Mouse (Mus musculus) macrophage (primary cell): Measurements from ENCODE around the gene Sh2d3c. TPM values are rescaled to one million over a fixed set of nuclear protein-coding genes. Genes with fewer than 3 reads are reported as not detected.

Source experiments
- H3K27ac ChIP-seq: fragments of 350-480 bp; formaldehyde crosslinking; 2 replicates; pipeline ENCODE4 v1.9.0; 2021
- H3K36me3 ChIP-seq: fragments of 350-480 bp; formaldehyde crosslinking; 2 replicates; pipeline ENCODE4 v1.9.0; 2021; ENCODE audit errors: inconsistent target
- H3K4me3 ChIP-seq: fragments of 350-480 bp; formaldehyde crosslinking; 2 replicates; pipeline ENCODE4 v1.9.0; 2021; ENCODE audit errors: inconsistent target
- H3K79me2 ChIP-seq: fragments of 350-480 bp; formaldehyde crosslinking; 2 replicates; pipeline ENCODE4 v1.9.0; 2021; ENCODE audit errors: inconsistent target
- WGBS: methylation state at CpG from one replicate; pipeline ENCODE4 v1.1.7; 2026; ENCODE audit warnings: inconsistent platforms; ENCODE audit not compliant: missing documents; 5-methylcytosine and 5-hydroxymethylcytosine counted together
- polyA plus RNA-seq: library from polyadenylated mRNA; stranded (reverse); fragments of 250-400 nt; gene quantifications from 3 replicates; pipeline ENCODE4 v1.2.4, GENCODE M21; 2018; ENCODE audit warnings: inconsistent platforms

The Sh2d3c gene
- polyA plus RNA-seq, 1 experiment from 2014 or later = 9.3 TPM

DNA sequence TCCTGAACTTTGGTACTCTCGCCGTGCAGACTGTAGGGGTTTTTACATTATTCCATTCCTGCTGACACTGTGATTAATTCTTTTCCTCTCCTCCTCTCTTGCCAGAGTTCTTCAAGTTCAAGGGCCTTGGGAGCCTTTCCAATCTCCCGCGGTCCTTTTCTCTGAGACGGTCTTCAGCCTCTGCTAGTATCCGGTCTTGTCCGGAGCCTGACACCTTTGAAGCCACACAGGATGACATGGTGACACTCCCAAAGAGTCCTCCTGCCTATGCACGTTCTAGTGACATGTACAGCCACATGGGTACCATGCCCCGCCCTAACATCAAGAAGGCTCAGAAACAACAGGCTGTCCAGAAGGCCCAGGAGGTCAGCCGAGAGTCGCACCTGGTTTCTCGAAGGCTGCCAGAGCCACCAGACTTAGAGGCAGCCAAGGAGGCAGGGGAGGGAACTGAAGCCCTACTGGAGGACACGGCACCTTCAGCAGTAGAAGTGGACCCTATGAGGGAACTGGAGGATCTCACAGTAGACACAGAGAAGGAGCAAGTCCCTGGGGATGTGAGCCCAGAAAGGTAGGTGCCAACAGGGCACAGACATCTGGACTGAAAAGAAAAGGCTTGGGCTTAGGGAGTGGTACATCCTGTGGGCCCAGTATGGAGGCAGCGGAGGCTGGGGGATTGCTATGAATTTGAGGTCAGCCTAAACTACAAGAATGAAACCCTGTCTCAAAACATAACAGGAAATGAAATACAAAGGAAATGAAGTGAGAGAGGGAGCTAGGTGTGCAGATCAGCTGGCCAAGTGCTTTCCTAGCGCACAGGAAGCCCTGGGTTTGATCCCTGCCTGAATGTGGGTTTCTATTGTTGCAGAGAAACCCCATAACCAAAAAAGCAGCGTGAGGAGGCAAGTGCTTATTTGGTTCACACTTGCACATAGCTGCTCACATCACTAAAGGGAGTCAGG lies 4.3 kb downstream of the Sh2d3c start:
- WGBS = 92% methylated on average over 16 of the region's 16 CpGs
- Histone ChIP-seq H3K27ac (no peak overlapping the region), H3K79me2 (peaks cover 73% of the 10 kb centered on the region), H3K36me3 (peaks cover 9% of the 10 kb centered on the region; the same call in 1 of the 2 replicates), H3K4me3 (no peak overlapping the region)

GRCm38 (mm10) chr2:32727435-32727834 lies 6.6 kb downstream of the Sh2d3c start:
- Histone ChIP-seq H3K27ac (peak overlapping the region; percentile 10; the same call in 1 of the 2 replicates), H3K79me2 (peaks cover 51% of the 10 kb centered on the region), H3K4me3 (peak overlapping the region; percentile 24), H3K36me3 (peaks cover 9% of the 10 kb centered on the region; the same call in 1 of the 2 replicates)
- WGBS = 9% methylated on average over 16 of the region's 16 CpGs

GRCm38 (mm10) chr2:32728463-32728862 lies 7.6 kb downstream of the Sh2d3c start:
- WGBS = 72% methylated on average over 6 of the region's 7 CpGs
- Histone ChIP-seq H3K4me3 (no peak overlapping the region), H3K27ac (no peak overlapping the region), H3K79me2 (peaks cover 41% of the 10 kb centered on the region), H3K36me3 (peaks cover 9% of the 10 kb centered on the region; the same call in 1 of the 2 replicates)

GRCm38 (mm10) chr2:32729547-32729946 lies 8.7 kb downstream of the Sh2d3c start:
- 95% methylated on average over 4 of the region's 4 CpGs for WGBS
- H3K79me2 ChIP-seq = peaks cover 30% of the 10 kb centered on the region; the same call in 1 of the 2 replicates
- no peak overlapping the region for H3K27ac ChIP-seq
- H3K4me3 ChIP-seq = no peak overlapping the region
- peaks cover 9% of the 10 kb centered on the region; the same call in 1 of the 2 replicates for H3K36me3 ChIP-seq

- peaks cover 20% of the 10 kb centered on the region; the same call in 1 of the 2 replicates for H3K79me2 ChIP-seq
- no peaks in the 10 kb centered on the region for H3K36me3 ChIP-seq
- no peak overlapping the region for H3K27ac ChIP-seq
- WGBS = 91% methylated on average over 11 of the region's 11 CpGs
- no peak overlapping the region for H3K4me3 ChIP-seq
Measured at GRCm38 (mm10) chr2:32730854-32731253, 10.0 kb downstream of the Sh2d3c start.

- peaks cover 14% of the 10 kb centered on the region; the same call in 1 of the 2 replicates for H3K79me2 ChIP-seq
- H3K27ac ChIP-seq = no peak overlapping the region
- no peaks in the 10 kb centered on the region for H3K36me3 ChIP-seq
- H3K4me3 ChIP-seq = no peak overlapping the region
- WGBS = 98% methylated on average over 4 of the region's 4 CpGs
Measured at GRCm38 (mm10) chr2:32731911-32732310, 11.1 kb downstream of the Sh2d3c start.

DNA sequence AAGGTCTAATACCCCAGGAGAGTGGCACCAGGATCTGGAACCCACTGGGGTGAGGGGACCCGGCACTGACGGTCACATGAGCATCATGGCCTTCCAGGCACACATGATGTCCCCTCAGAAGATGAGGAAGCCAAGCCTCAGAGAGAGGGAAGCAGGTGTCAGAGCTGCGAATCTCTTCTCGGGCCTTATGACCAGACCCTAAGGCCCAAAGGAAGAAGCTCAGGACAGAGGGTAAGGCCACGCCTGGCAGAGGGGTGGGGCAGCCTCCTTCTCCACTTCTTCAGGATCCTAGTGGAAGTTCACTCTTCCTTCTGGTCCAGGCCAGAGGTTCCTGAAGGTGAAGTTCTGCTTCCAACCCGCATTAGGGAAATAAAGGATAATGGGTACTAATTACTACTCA lies 11.8 kb downstream of the Sh2d3c start:
- H3K79me2 ChIP-seq = peaks cover 12% of the 10 kb centered on the region; the same call in 1 of the 2 replicates
- no peak overlapping the region for H3K4me3 ChIP-seq
- no peaks in the 10 kb centered on the region for H3K36me3 ChIP-seq
- no peak overlapping the region for H3K27ac ChIP-seq
- 86% methylated on average over 6 of the region's 6 CpGs for WGBS

GRCm38 (mm10) chr2:32734480-32734879 lies 13.6 kb downstream of the Sh2d3c start:
- 90% methylated on average over 4 of the region's 4 CpGs for WGBS

DNA sequence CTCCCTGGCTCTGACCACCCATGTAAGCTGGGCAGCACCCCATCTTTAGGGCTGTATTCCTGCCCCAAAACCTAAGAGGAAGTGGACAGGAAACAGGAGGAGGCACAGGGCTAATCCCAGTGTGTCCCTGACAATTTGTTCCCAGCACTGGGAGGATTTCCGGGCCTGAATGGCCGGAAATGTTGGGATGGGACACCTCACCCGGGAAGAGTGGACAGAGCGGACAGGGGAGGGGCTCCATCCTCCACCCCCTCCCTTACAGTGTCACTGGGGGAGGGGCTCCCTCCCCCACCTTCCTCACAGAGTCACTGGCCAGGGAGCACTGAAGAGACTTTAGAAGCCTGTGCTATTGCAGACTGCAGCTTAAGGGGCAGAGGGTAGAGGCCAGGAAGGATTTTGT lies 14.1 kb downstream of the Sh2d3c start:
- Histone ChIP-seq H3K4me3 (no peak overlapping the region), H3K79me2 (peaks cover 8% of the 10 kb centered on the region; the same call in 1 of the 2 replicates), H3K36me3 (no peaks in the 10 kb centered on the region), H3K27ac (no peak overlapping the region)
- WGBS = 76% methylated on average over 4 of the region's 4 CpGs

More at GRCm38 (mm10) chr2:32734480-32734879, 13.6 kb downstream of the Sh2d3c start:
- Histone ChIP-seq H3K4me3 (no peak overlapping the region), H3K36me3 (no peaks in the 10 kb centered on the region), H3K27ac (no peak overlapping the region), H3K79me2 (peaks cover 3% of the 10 kb centered on the region; the same call in 1 of the 2 replicates)

DNA sequence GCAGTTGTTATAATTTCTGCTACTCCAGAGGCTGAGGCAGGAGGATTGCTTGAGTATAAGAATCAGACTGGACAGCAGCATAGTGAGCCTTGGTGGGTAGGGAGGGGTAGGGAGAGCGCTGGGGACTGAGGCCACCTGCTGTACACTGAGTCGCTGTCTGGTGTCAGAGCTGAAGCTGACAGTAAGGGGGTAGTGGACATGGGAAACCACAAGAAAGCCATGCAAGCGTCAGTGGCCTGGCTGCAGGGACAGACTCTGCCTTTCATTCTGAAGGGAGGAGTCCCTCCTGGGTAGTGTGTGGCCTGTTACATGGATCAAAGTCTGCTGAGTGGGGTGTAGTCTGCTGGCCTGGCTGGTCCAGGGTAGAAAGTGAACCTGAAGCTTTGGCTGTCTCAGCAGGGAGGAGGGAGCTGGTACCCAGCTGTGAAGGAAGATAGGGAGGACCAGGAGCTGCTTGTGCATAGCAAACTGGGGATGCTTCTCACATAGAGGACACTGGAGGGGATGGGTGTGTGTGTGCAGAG lies 15.5 kb downstream of the Sh2d3c start:
- Histone ChIP-seq H3K36me3 (no peaks in the 10 kb centered on the region), H3K4me3 (no peak overlapping the region), H3K79me2 (peaks cover 17% of the 10 kb centered on the region; the same call in 1 of the 2 replicates), H3K27ac (peak overlapping the region; percentile 73)
- WGBS = 73% methylated on average over 3 of the region's 3 CpGs

DNA sequence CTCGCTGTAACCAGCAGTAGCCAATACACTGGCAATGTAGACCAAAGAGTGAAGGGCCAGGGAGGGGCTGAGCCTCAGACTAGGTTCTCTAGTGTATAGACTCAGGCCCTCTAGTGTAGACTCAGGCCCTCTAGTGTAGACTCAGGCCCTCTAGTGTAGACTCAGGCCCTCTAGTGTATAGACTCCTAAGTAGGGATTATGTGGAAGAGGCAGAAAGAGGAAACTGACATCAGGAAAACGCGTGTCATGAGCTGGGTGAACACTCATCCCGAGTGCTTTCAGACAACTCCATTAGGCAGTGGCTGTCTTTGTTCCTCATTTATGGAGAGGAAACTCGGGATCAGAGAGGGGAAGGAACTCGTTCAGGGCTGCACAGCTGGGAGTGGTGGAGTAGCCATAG lies 16.2 kb downstream of the Sh2d3c start:
- 31% methylated on average over 6 of the region's 6 CpGs for WGBS
- Histone ChIP-seq H3K79me2 (peaks cover 21% of the 10 kb centered on the region; the same call in 1 of the 2 replicates), H3K4me3 (no peak overlapping the region), H3K27ac (peak overlapping the region; percentile 73), H3K36me3 (no peaks in the 10 kb centered on the region)

- Histone ChIP-seq H3K36me3 (no peaks in the 10 kb centered on the region), H3K27ac (no peak overlapping the region), H3K79me2 (peaks cover 21% of the 10 kb centered on the region; the same call in 1 of the 2 replicates), H3K4me3 (no peak overlapping the region)
- WGBS = 97% methylated on average over 4 of the region's 4 CpGs
Measured at GRCm38 (mm10) chr2:32739311-32739710, 18.5 kb downstream of the Sh2d3c start.

DNA sequence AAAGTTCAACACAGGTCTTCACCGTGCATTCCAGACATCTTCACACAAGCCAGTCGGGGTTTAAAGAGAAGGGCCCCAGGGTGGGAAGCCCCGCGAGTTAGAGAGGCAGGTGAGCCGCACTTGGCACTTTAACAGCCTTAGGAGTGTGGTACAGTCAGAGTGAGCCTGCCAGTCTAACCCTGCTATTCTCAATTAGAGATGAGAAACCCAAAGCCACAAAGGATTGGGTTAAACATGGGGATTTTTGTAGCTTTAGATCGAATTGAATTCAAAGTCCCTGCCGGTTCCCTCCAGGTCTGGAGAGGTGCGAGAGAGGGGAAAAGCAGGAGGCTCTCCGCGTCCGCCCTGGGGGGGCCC lies 20.0 kb downstream of the Sh2d3c start, which contains the start of gene 6330409D20Rik:
Gene 6330409D20Rik (minus strand): TSS at position 101 of the 357 bp plus-strand sequence.
- Histone ChIP-seq H3K36me3 (peaks cover 8% of the 10 kb centered on the region; the same call in 1 of the 2 replicates), H3K4me3 (no peak within 1 kb of the TSS), H3K79me2 (peaks cover 21% of the 10 kb centered on the region; the same call in 1 of the 2 replicates), H3K27ac (no peak within 1 kb of the TSS)
- WGBS = 91% methylated on average over 8 of the region's 11 CpGs

GRCm38 (mm10) chr2:32741273-32742172 lies 20.7 kb downstream of the Sh2d3c start:
- 90% methylated on average over 49 of the region's 58 CpGs for WGBS

More at GRCm38 (mm10) chr2:32741273-32742172, 20.7 kb downstream of the Sh2d3c start:
- H3K4me3 ChIP-seq = no peak overlapping the region
- H3K36me3 ChIP-seq = peaks cover 14% of the 10 kb centered on the region; the same call in 1 of the 2 replicates
- H3K27ac ChIP-seq = no peak overlapping the region
- peaks cover 21% of the 10 kb centered on the region; the same call in 1 of the 2 replicates for H3K79me2 ChIP-seq
